Mouse (Mus musculus): ENCODE data around the gene Avpr1a. TPM values are rescaled to one million over a fixed set of nuclear protein-coding genes. Genes with fewer than 3 reads are reported as not detected.

The Avpr1a gene
- not detected for total RNA-seq (2023)

GRCm38 (mm10) chr10:122447861-122448716 lies at the start of gene Avpr1a:
Gene Avpr1a (plus strand): TSS chr10:122448499.

Other genes starting within 250 kb of the Avpr1a start
- 1 to 10 TPM in 1 of 2 experiments, under 1 TPM in 1; 0.70 to 1.8 TPM for gene Ppm1h, start 230.3 kb downstream of the Avpr1a start, total RNA-seq (2023)

Data from B cell, adult 67 days (primary cell).